Mouse (Mus musculus): ENCODE measurements at regions not wholly inside any gene's neighbourhood (a gene's known extent, or its start where the extent isn't known, plus 50 kb on each side); places are given as distances from the start of the nearest gene placed in this dataset.

GRCm38 (mm10) chr5:73729646-73730045 lies 78.5 kb downstream of the Spata18 start:
- ATAC-seq (ENCODE audit: low FRiP score): no peak
- WGBS: 84% methylated on average over 13 of the region's 13 CpGs
- Histone ChIP-seq H3K9me3 (ENCODE audit: control insufficient read depth, low read length) (no peaks in the 10 kb centered on the region), H3K4me3 (ENCODE audit: low read depth, low read length) (no peak overlapping the region), H3K27me3 (ENCODE audit: control insufficient read depth, insufficient read depth, low read length) (no peaks in the 10 kb centered on the region), H3K4me2 (replicated peaks; ENCODE audit: low read depth, low read length) (no peak overlapping the region), H3K9ac (ENCODE audit: low read depth, low read length) (no peak overlapping the region), H3K27ac (ENCODE audit: low read depth, low read length) (no peak overlapping the region), H3K36me3 (ENCODE audit: control insufficient read depth, insufficient read depth, low read length) (no peaks in the 10 kb centered on the region), H3K4me1 (replicated peaks; ENCODE audit: control insufficient read depth, insufficient read depth, low read length) (no peaks in the 10 kb centered on the region)
- DNase-seq (ENCODE audit: low spot score): no peak

GRCm38 (mm10) chr5:73731423-73731822 lies 80.2 kb downstream of the Spata18 start:
- Histone ChIP-seq H3K9ac (ENCODE audit: low read depth, low read length) (no peak overlapping the region), H3K27me3 (ENCODE audit: control insufficient read depth, insufficient read depth, low read length) (no peaks in the 10 kb centered on the region), H3K4me2 (replicated peaks; ENCODE audit: low read depth, low read length) (no peak overlapping the region), H3K9me3 (ENCODE audit: control insufficient read depth, low read length) (no peaks in the 10 kb centered on the region), H3K4me3 (ENCODE audit: low read depth, low read length) (no peak overlapping the region), H3K27ac (ENCODE audit: low read depth, low read length) (no peak overlapping the region), H3K36me3 (ENCODE audit: control insufficient read depth, insufficient read depth, low read length) (no peaks in the 10 kb centered on the region), H3K4me1 (replicated peaks; ENCODE audit: control insufficient read depth, insufficient read depth, low read length) (no peaks in the 10 kb centered on the region)
- DNase-seq (ENCODE audit: low spot score): no peak
- no peak for ATAC-seq (ENCODE audit: low FRiP score)
- WGBS: 69% methylated on average over 9 of the region's 9 CpGs

- DNase-seq (ENCODE audit: low spot score) (no peak), ATAC-seq (ENCODE audit: low FRiP score) (no peak)
- H3K27me3 ChIP-seq (ENCODE audit: control insufficient read depth, insufficient read depth, low read length): no peaks in the 10 kb centered on the region
- H3K4me1 ChIP-seq (replicated peaks; ENCODE audit: control insufficient read depth, insufficient read depth, low read length): no peaks in the 10 kb centered on the region
- WGBS: 55% methylated on average over 9 of the region's 9 CpGs
- H3K27ac ChIP-seq (ENCODE audit: low read depth, low read length): no peak overlapping the region
- H3K4me2 ChIP-seq (replicated peaks; ENCODE audit: low read depth, low read length): no peak overlapping the region
- no peaks in the 10 kb centered on the region for H3K36me3 ChIP-seq (ENCODE audit: control insufficient read depth, insufficient read depth, low read length)
- no peak overlapping the region for H3K4me3 ChIP-seq (ENCODE audit: low read depth, low read length)
- no peaks in the 10 kb centered on the region for H3K9me3 ChIP-seq (ENCODE audit: control insufficient read depth, low read length)
- H3K9ac ChIP-seq (ENCODE audit: low read depth, low read length): no peak overlapping the region
These were observed 80.9 kb downstream of the Spata18 start for GRCm38 (mm10) chr5:73731991-73732565.

GRCm38 (mm10) chr5:73740766-73741165 lies 89.6 kb downstream of the Spata18 start:
- H3K27ac ChIP-seq (ENCODE audit: low read depth, low read length): no peak overlapping the region
- no peaks in the 10 kb centered on the region for H3K4me1 ChIP-seq (replicated peaks; ENCODE audit: control insufficient read depth, insufficient read depth, low read length)
- H3K9ac ChIP-seq (ENCODE audit: low read depth, low read length): no peak overlapping the region
- H3K4me2 ChIP-seq (replicated peaks; ENCODE audit: low read depth, low read length): no peak overlapping the region
- H3K36me3 ChIP-seq (ENCODE audit: control insufficient read depth, insufficient read depth, low read length): no peaks in the 10 kb centered on the region
- no peak for ATAC-seq (ENCODE audit: low FRiP score)
- H3K4me3 ChIP-seq (ENCODE audit: low read depth, low read length): no peak overlapping the region
- H3K27me3 ChIP-seq (ENCODE audit: control insufficient read depth, insufficient read depth, low read length): no peaks in the 10 kb centered on the region
- no peaks in the 10 kb centered on the region for H3K9me3 ChIP-seq (ENCODE audit: control insufficient read depth, low read length)
- no peak for DNase-seq (ENCODE audit: low spot score)
- WGBS: 72% methylated on average over 3 of the region's 3 CpGs

GRCm38 (mm10) chr5:73741441-73741840 lies 90.3 kb downstream of the Spata18 start:
- H3K27ac ChIP-seq (ENCODE audit: low read depth, low read length): no peak overlapping the region

GRCm38 (mm10) chr5:73743953-73744352 lies 92.8 kb downstream of the Spata18 start:
- Histone ChIP-seq H3K9ac (ENCODE audit: low read depth, low read length) (no peak overlapping the region), H3K27ac (ENCODE audit: low read depth, low read length) (no peak overlapping the region), H3K4me2 (replicated peaks; ENCODE audit: low read depth, low read length) (no peak overlapping the region), H3K4me1 (replicated peaks; ENCODE audit: control insufficient read depth, insufficient read depth, low read length) (no peaks in the 10 kb centered on the region), H3K9me3 (ENCODE audit: control insufficient read depth, low read length) (no peaks in the 10 kb centered on the region), H3K27me3 (ENCODE audit: control insufficient read depth, insufficient read depth, low read length) (no peaks in the 10 kb centered on the region), H3K36me3 (ENCODE audit: control insufficient read depth, insufficient read depth, low read length) (no peaks in the 10 kb centered on the region), H3K4me3 (ENCODE audit: low read depth, low read length) (no peak overlapping the region)
- WGBS: 94% methylated on average over 1 of the region's 1 CpGs
- ATAC-seq (ENCODE audit: low FRiP score) (no peak), DNase-seq (ENCODE audit: low spot score) (no peak)

More at GRCm38 (mm10) chr5:73741441-73741840, 90.3 kb downstream of the Spata18 start:
- no peak overlapping the region for H3K4me2 ChIP-seq (replicated peaks; ENCODE audit: low read depth, low read length)
- no peak overlapping the region for H3K9ac ChIP-seq (ENCODE audit: low read depth, low read length)
- no peaks in the 10 kb centered on the region for H3K36me3 ChIP-seq (ENCODE audit: control insufficient read depth, insufficient read depth, low read length)
- DNase-seq (ENCODE audit: low spot score) (no peak), ATAC-seq (ENCODE audit: low FRiP score) (no peak)
- no peaks in the 10 kb centered on the region for H3K4me1 ChIP-seq (replicated peaks; ENCODE audit: control insufficient read depth, insufficient read depth, low read length)
- no peak overlapping the region for H3K4me3 ChIP-seq (ENCODE audit: low read depth, low read length)
- no peaks in the 10 kb centered on the region for H3K27me3 ChIP-seq (ENCODE audit: control insufficient read depth, insufficient read depth, low read length)
- WGBS: 88% methylated on average over 11 of the region's 11 CpGs
- H3K9me3 ChIP-seq (ENCODE audit: control insufficient read depth, low read length): no peaks in the 10 kb centered on the region

GRCm38 (mm10) chr5:73749791-73750190 lies 98.6 kb downstream of the Spata18 start:
- WGBS: 90% methylated on average over 4 of the region's 4 CpGs
- H3K9ac ChIP-seq (ENCODE audit: low read depth, low read length): no peak overlapping the region
- H3K27me3 ChIP-seq (ENCODE audit: control insufficient read depth, insufficient read depth, low read length): no peaks in the 10 kb centered on the region
- ATAC-seq (ENCODE audit: low FRiP score) (no peak), DNase-seq (ENCODE audit: low spot score) (no peak)
- no peaks in the 10 kb centered on the region for H3K36me3 ChIP-seq (ENCODE audit: control insufficient read depth, insufficient read depth, low read length)
- H3K4me2 ChIP-seq (replicated peaks; ENCODE audit: low read depth, low read length): no peak overlapping the region
- H3K4me1 ChIP-seq (replicated peaks; ENCODE audit: control insufficient read depth, insufficient read depth, low read length): no peaks in the 10 kb centered on the region
- no peak overlapping the region for H3K27ac ChIP-seq (ENCODE audit: low read depth, low read length)
- H3K4me3 ChIP-seq (ENCODE audit: low read depth, low read length): no peak overlapping the region
- H3K9me3 ChIP-seq (ENCODE audit: control insufficient read depth, low read length): no peaks in the 10 kb centered on the region

GRCm38 (mm10) chr5:73752225-73752644 lies 101.1 kb downstream of the Spata18 start:
- no peak overlapping the region for H3K4me3 ChIP-seq (ENCODE audit: low read depth, low read length)
- H3K9me3 ChIP-seq (ENCODE audit: control insufficient read depth, low read length): no peaks in the 10 kb centered on the region
- H3K27me3 ChIP-seq (ENCODE audit: control insufficient read depth, insufficient read depth, low read length): no peaks in the 10 kb centered on the region
- ATAC-seq (ENCODE audit: low FRiP score): no peak
- H3K36me3 ChIP-seq (ENCODE audit: control insufficient read depth, insufficient read depth, low read length): no peaks in the 10 kb centered on the region
- H3K9ac ChIP-seq (ENCODE audit: low read depth, low read length): no peak overlapping the region
- no peak overlapping the region for H3K27ac ChIP-seq (ENCODE audit: low read depth, low read length)
- H3K4me2 ChIP-seq (replicated peaks; ENCODE audit: low read depth, low read length): no peak overlapping the region
- H3K4me1 ChIP-seq (replicated peaks; ENCODE audit: control insufficient read depth, insufficient read depth, low read length): no peaks in the 10 kb centered on the region
- WGBS: 81% methylated on average over 10 of the region's 10 CpGs
- DNase-seq (ENCODE audit: low spot score): no peak

GRCm38 (mm10) chr5:73753827-73754226 lies 102.6 kb downstream of the Spata18 start:
- ATAC-seq (ENCODE audit: low FRiP score): no peak

More at GRCm38 (mm10) chr5:73753827-73754226, 102.6 kb downstream of the Spata18 start:
- Histone ChIP-seq H3K9ac (ENCODE audit: low read depth, low read length) (no peak overlapping the region), H3K36me3 (ENCODE audit: control insufficient read depth, insufficient read depth, low read length) (no peaks in the 10 kb centered on the region), H3K27me3 (ENCODE audit: control insufficient read depth, insufficient read depth, low read length) (no peaks in the 10 kb centered on the region), H3K9me3 (ENCODE audit: control insufficient read depth, low read length) (no peaks in the 10 kb centered on the region), H3K27ac (ENCODE audit: low read depth, low read length) (no peak overlapping the region), H3K4me3 (ENCODE audit: low read depth, low read length) (no peak overlapping the region), H3K4me2 (replicated peaks; ENCODE audit: low read depth, low read length) (no peak overlapping the region), H3K4me1 (replicated peaks; ENCODE audit: control insufficient read depth, insufficient read depth, low read length) (no peaks in the 10 kb centered on the region)
- 62% methylated on average over 7 of the region's 7 CpGs for WGBS
- no peak for DNase-seq (ENCODE audit: low spot score)

Data from hindbrain, embryonic 11.5 days (tissue).